Mouse (Mus musculus) liver, adult (tissue): ENCODE results near the gene Aqp5.

Experiments used
- GATA4 ChIP-seq: IDR thresholded peaks from 2 replicates; pipeline ENCODE4 v1.6.1; 2014; ENCODE audit warnings: mild to moderate bottlenecking, low read length; ENCODE audit not compliant: insufficient replicate concordance

Gene Aqp5

GRCm38 (mm10) chr15:99589237-99589636 lies 1.3 kb upstream of the Aqp5 start:
- TF ChIP-seq GATA4 = no peak

GRCm38 (mm10) chr15:99589704-99590103 lies 878 bp upstream of the Aqp5 start:
- TF ChIP-seq GATA4 = no peak

- TF ChIP-seq GATA4 = no peak
Observed at GRCm38 (mm10) chr15:99592177-99592576, 1.6 kb downstream of the Aqp5 start.

GRCm38 (mm10) chr15:99592877-99593276 lies 2.3 kb downstream of the Aqp5 start:
- TF ChIP-seq GATA4 = no peak

- TF ChIP-seq GATA4 = no peak
Observed at GRCm38 (mm10) chr15:99594951-99595350, 4.4 kb downstream of the Aqp5 start.

- no peak for TF ChIP-seq GATA4
Observed at GRCm38 (mm10) chr15:99596056-99596687, 5.6 kb downstream of the Aqp5 start.

GRCm38 (mm10) chr15:99596841-99597240 lies 6.3 kb downstream of the Aqp5 start:
- no peak for TF ChIP-seq GATA4

GRCm38 (mm10) chr15:99597596-99597995 lies 7.0 kb downstream of the Aqp5 start:
- no peak for TF ChIP-seq GATA4

GRCm38 (mm10) chr15:99599245-99600070 lies 8.9 kb downstream of the Aqp5 start:
- no peak for TF ChIP-seq GATA4

GRCm38 (mm10) chr15:99600986-99601822 lies 10.6 kb downstream of the Aqp5 start, which contains the start of gene Aqp6:
Gene Aqp6 (plus strand): TSS chr15:99601400.
- TF ChIP-seq GATA4 = no peak

- TF ChIP-seq GATA4 = no peak
Observed at GRCm38 (mm10) chr15:99601823-99602120, 11.2 kb downstream of the Aqp5 start.

- no peak for TF ChIP-seq GATA4
Observed at GRCm38 (mm10) chr15:99602206-99602820, 11.7 kb downstream of the Aqp5 start.

- TF ChIP-seq GATA4 = no peak
Observed at GRCm38 (mm10) chr15:99603216-99603615, 12.6 kb downstream of the Aqp5 start.

- TF ChIP-seq GATA4 = no peak
Observed at GRCm38 (mm10) chr15:99605595-99605994, 15.0 kb downstream of the Aqp5 start.

- no peak for TF ChIP-seq GATA4
Observed at GRCm38 (mm10) chr15:99606515-99606914, 15.9 kb downstream of the Aqp5 start.
